Mouse (Mus musculus) small intestine, adult 2 months (tissue): Measurements from ENCODE around the gene Eif4b. TPM values are rescaled to one million over a fixed set of nuclear protein-coding genes. Genes with fewer than 3 reads are reported as not detected.
A peak's percentile ranks its signal among the peaks of the same experiment; 100 is the strongest.

Source experiments
- H3K27ac ChIP-seq: fragments of 200-500 bp; 2 replicates; pipeline ENCODE4 v1.5.1; 2012; ENCODE audit warnings: low read depth, low read length, control low read depth, inconsistent platforms; ENCODE audit not compliant: insufficient read depth
- H3K27me3 ChIP-seq: fragments of 200-500 bp; 2 replicates; pipeline ENCODE4 v1.6.1; 2012; ENCODE audit warnings: mild to moderate bottlenecking, moderate library complexity, low read length, inconsistent platforms; ENCODE audit not compliant: control insufficient read depth, insufficient read depth
- H3K36me3 ChIP-seq: fragments of 200-500 bp; 2 replicates; pipeline ENCODE4 v1.6.1; 2012; ENCODE audit warnings: mild to moderate bottlenecking, low read length, control low read depth, inconsistent platforms; ENCODE audit not compliant: control insufficient read depth, insufficient read depth
- H3K4me1 ChIP-seq: fragments of 200-500 bp; 2 replicates; pipeline ENCODE4 v1.6.1; 2012; ENCODE audit warnings: low read length, inconsistent platforms, mixed read lengths; ENCODE audit not compliant: control insufficient read depth, insufficient read depth, insufficient read length
- H3K4me3 ChIP-seq: fragments of 200-500 bp; 2 replicates; pipeline ENCODE4 v1.5.1; 2012; ENCODE audit warnings: low read depth, mild to moderate bottlenecking, control low read depth, inconsistent platforms, low read length, moderate library complexity
- CTCF ChIP-seq: fragments of 200-500 bp; IDR thresholded peaks from 2 replicates; pipeline ENCODE4 v1.5.1; 2012; ENCODE audit warnings: low read depth, mild to moderate bottlenecking, control low read depth, inconsistent platforms, low read length, moderate library complexity, mixed read lengths; ENCODE audit not compliant: insufficient replicate concordance, insufficient read length; ENCODE audit errors: extremely low read depth
- POLR2A ChIP-seq: fragments of 200-500 bp; IDR thresholded peaks from 2 replicates; pipeline ENCODE4 v1.6.1; 2012; ENCODE audit warnings: low read depth, mild to moderate bottlenecking, control low read depth, inconsistent platforms, low read length, moderate library complexity
- WGBS: fragments of 180-500 bp; shearing (Covaris S2); methylation state at CpG from one replicate; pipeline ENCODE4 v1.1.7; 2018; 5-methylcytosine and 5-hydroxymethylcytosine counted together
- polyA plus RNA-seq: library from polyadenylated mRNA; depleted of rRNA; stranded (reverse); fragments of >200 nt; gene quantifications from 2 replicates; pipeline ENCODE4 v1.2.3, GENCODE M21; 2012

The Eif4b gene
- polyA plus RNA-seq, 1 experiment = 54.7 TPM

- Histone ChIP-seq H3K4me1 (peaks cover 2% of the 10 kb centered on the region; the same call in 1 of the 2 replicates), H3K4me3 (no peak overlapping the region), H3K27ac (no peak overlapping the region), H3K36me3 (peaks cover 91% of the 10 kb centered on the region), H3K27me3 (no peaks in the 10 kb centered on the region)
- 62% methylated on average over 12 of the region's 12 CpGs for WGBS
- TF ChIP-seq CTCF (no peak), POLR2A (no peak)
Measured at GRCm38 (mm10) chr15:102089914-102090585, 16.5 kb downstream of the Eif4b start.

- peaks cover 90% of the 10 kb centered on the region for H3K36me3 ChIP-seq
- H3K27ac ChIP-seq = no peak overlapping the region
- WGBS = 76% methylated on average over 12 of the region's 12 CpGs
- no peaks in the 10 kb centered on the region for H3K27me3 ChIP-seq
- TF ChIP-seq CTCF (no peak), POLR2A (no peak)
- peaks cover 2% of the 10 kb centered on the region; the same call in 1 of the 2 replicates for H3K4me1 ChIP-seq
- no peak overlapping the region for H3K4me3 ChIP-seq
Measured at GRCm38 (mm10) chr15:102091063-102091679, 17.6 kb downstream of the Eif4b start.

- Histone ChIP-seq H3K4me3 (no peak overlapping the region), H3K4me1 (peaks cover 2% of the 10 kb centered on the region; the same call in 1 of the 2 replicates), H3K36me3 (peaks cover 87% of the 10 kb centered on the region), H3K27me3 (no peaks in the 10 kb centered on the region), H3K27ac (no peak overlapping the region)
- TF ChIP-seq POLR2A (no peak), CTCF (no peak)
- WGBS = 81% methylated on average over 1 of the region's 1 CpGs
Measured at GRCm38 (mm10) chr15:102091688-102092087, 18.1 kb downstream of the Eif4b start.

GRCm38 (mm10) chr15:102092222-102092621, 18.6 kb downstream of the Eif4b start:
- TF ChIP-seq CTCF = no peak
- TF ChIP-seq POLR2A = no peak
- Histone ChIP-seq H3K36me3 (peaks cover 85% of the 10 kb centered on the region), H3K27ac (no peak overlapping the region)

GRCm38 (mm10) chr15:102094157-102094556, 20.6 kb downstream of the Eif4b start:
- 15% methylated on average over 2 of the region's 2 CpGs for WGBS
- no peak for TF ChIP-seq POLR2A
- TF ChIP-seq CTCF = no peak
- Histone ChIP-seq H3K4me3 (no peak overlapping the region), H3K27ac (0 out of 2 replicates have a peak overlapping the region, but pooled peaks have one; percentile 4), H3K4me1 (peaks cover 2% of the 10 kb centered on the region; the same call in 1 of the 2 replicates), H3K27me3 (no peaks in the 10 kb centered on the region), H3K36me3 (peaks cover 70% of the 10 kb centered on the region)

More at GRCm38 (mm10) chr15:102092222-102092621, 18.6 kb downstream of the Eif4b start:
- WGBS = 79% methylated on average over 4 of the region's 4 CpGs
- Histone ChIP-seq H3K27me3 (no peaks in the 10 kb centered on the region), H3K4me1 (peaks cover 2% of the 10 kb centered on the region; the same call in 1 of the 2 replicates), H3K4me3 (no peak overlapping the region)

GRCm38 (mm10) chr15:102094988-102095387, 21.4 kb downstream of the Eif4b start:
- WGBS = 79% methylated on average over 16 of the region's 16 CpGs
- TF ChIP-seq CTCF = no peak
- no peak for TF ChIP-seq POLR2A
- no peaks in the 10 kb centered on the region for H3K27me3 ChIP-seq
- H3K36me3 ChIP-seq = peaks cover 62% of the 10 kb centered on the region
- no peak overlapping the region for H3K4me3 ChIP-seq
- H3K27ac ChIP-seq = no peak overlapping the region
- H3K4me1 ChIP-seq = peaks cover 1% of the 10 kb centered on the region
